Mouse (Mus musculus) C2C12 (cell line): Measurements from ENCODE around the gene Skp2.

Source experiments
- FOSL1 ChIP-seq: IDR thresholded peaks from one replicate; pipeline ENCODE4 v1.8.0; 2011; ENCODE audit warnings: mild to moderate bottlenecking, low read length; ENCODE audit not compliant: poor library complexity, insufficient read depth, severe bottlenecking
- MAX ChIP-seq: IDR thresholded peaks from one replicate; pipeline ENCODE4 v1.6.1; 2011; ENCODE audit warnings: mild to moderate bottlenecking, control low read depth

GRCm38 (mm10) chr15:9087895-9088682, 67.1 kb downstream of the Skp2 start:
- TF ChIP-seq MAX (no peak), FOSL1 (no peak)
